Mouse (Mus musculus): ENCODE measurements around the gene AC161166.1. TPM values are rescaled to one million over a fixed set of nuclear protein-coding genes. Genes with fewer than 3 reads are reported as not detected.
"Not testable (repeated sequence)": the region's sequence is repeated elsewhere in the genome, so short reads cannot be mapped to it uniquely, and the experiment has no call there.

The AC161166.1 gene
- polyA plus RNA-seq, 1 experiment from 2014 or later = 0.72 TPM

- H3K27me3 ChIP-seq; H3K36me3 ChIP-seq; H3K27ac ChIP-seq (replicated peaks); H3K9ac ChIP-seq; H3K4me3 ChIP-seq (replicated peaks); ATAC-seq (ENCODE audit: insufficient number of reproducible peaks, low FRiP score, low TSS enrichment, low read depth); H3K9me3 ChIP-seq (replicated peaks): not testable (repeated sequence)
- Histone ChIP-seq H3K4me2 (replicated peaks) (peak overlapping the region; percentile 94; the same call in 1 of the 2 replicates), H3K4me1 (peaks cover 20% of the 10 kb centered on the region)
- 50% methylated on average over 6 of the region's 6 CpGs for WGBS
Observed at GRCm38 (mm10) chr7:24483291-24483690, 29.0 kb downstream of the AC161166.1 start.

GRCm38 (mm10) chr7:24482208-24483020 lies 29.8 kb downstream of the AC161166.1 start:
- Histone ChIP-seq H3K9ac (peak overlapping the region; percentile 26; the same call in 1 of the 2 replicates), H3K27ac (replicated peaks) (no peak overlapping the region), H3K4me3 (replicated peaks) (peak overlapping the region; percentile 67), H3K4me1 (peaks cover 20% of the 10 kb centered on the region), H3K9me3 (replicated peaks) (no peaks in the 10 kb centered on the region), H3K36me3 (no peaks in the 10 kb centered on the region), H3K4me2 (replicated peaks) (peak overlapping the region; percentile 94), H3K27me3 (peaks cover 7% of the 10 kb centered on the region; the same call in 1 of the 2 replicates)
- WGBS = 3% methylated on average over 19 of the region's 38 CpGs
- no peak for ATAC-seq (ENCODE audit: insufficient number of reproducible peaks, low FRiP score, low TSS enrichment, low read depth)

GRCm38 (mm10) chr7:24481474-24482207 lies 30.6 kb downstream of the AC161166.1 start, which contains the start of gene Cadm4:
Gene Cadm4 (plus strand): TSS chr7:24482023.
- peaks cover 7% of the 10 kb centered on the region; the same call in 1 of the 2 replicates for H3K27me3 ChIP-seq
- ATAC-seq (ENCODE audit: insufficient number of reproducible peaks, low FRiP score, low TSS enrichment, low read depth) = peak; percentile 84

GRCm38 (mm10) chr7:24480986-24481473 lies 31.2 kb downstream of the AC161166.1 start:
- Histone ChIP-seq H3K9ac (peak overlapping the region; percentile 29), H3K27ac (replicated peaks) (no peak overlapping the region), H3K4me1 (peaks cover 20% of the 10 kb centered on the region), H3K4me2 (replicated peaks) (peak overlapping the region; percentile 94), H3K27me3 (peaks cover 7% of the 10 kb centered on the region; the same call in 1 of the 2 replicates), H3K9me3 (replicated peaks) (no peaks in the 10 kb centered on the region), H3K4me3 (replicated peaks) (peak overlapping the region; percentile 67), H3K36me3 (no peaks in the 10 kb centered on the region)
- ATAC-seq (ENCODE audit: insufficient number of reproducible peaks, low FRiP score, low TSS enrichment, low read depth) = no peak
- 10% methylated on average over 14 of the region's 14 CpGs for WGBS

More at GRCm38 (mm10) chr7:24481474-24482207, 30.6 kb downstream of the AC161166.1 start, which contains the start of gene Cadm4:
- Histone ChIP-seq H3K4me1 (peaks cover 20% of the 10 kb centered on the region), H3K9ac (peak within 1 kb of the TSS; percentile 29), H3K9me3 (replicated peaks) (no peaks in the 10 kb centered on the region), H3K4me3 (replicated peaks) (peak within 1 kb of the TSS; percentile 67), H3K36me3 (no peaks in the 10 kb centered on the region), H3K27ac (replicated peaks) (no peak within 1 kb of the TSS), H3K4me2 (replicated peaks) (peak within 1 kb of the TSS; percentile 94)
- WGBS = under 1% methylated on average over 64 of the region's 83 CpGs

GRCm38 (mm10) chr7:24480121-24480941 lies 31.9 kb downstream of the AC161166.1 start:
- Histone ChIP-seq H3K4me3 (replicated peaks) (no peak overlapping the region), H3K36me3 (no peaks in the 10 kb centered on the region), H3K9ac (no peak overlapping the region), H3K9me3 (replicated peaks) (no peaks in the 10 kb centered on the region), H3K4me2 (replicated peaks) (peak overlapping the region; percentile 94; the same call in 1 of the 2 replicates), H3K27me3 (peaks cover 7% of the 10 kb centered on the region; the same call in 1 of the 2 replicates), H3K4me1 (peaks cover 20% of the 10 kb centered on the region), H3K27ac (replicated peaks) (no peak overlapping the region)
- ATAC-seq (ENCODE audit: insufficient number of reproducible peaks, low FRiP score, low TSS enrichment, low read depth) = no peak
- WGBS = 45% methylated on average over 18 of the region's 18 CpGs

- Histone ChIP-seq H3K27me3 (peaks cover 7% of the 10 kb centered on the region; the same call in 1 of the 2 replicates), H3K4me1 (peaks cover 27% of the 10 kb centered on the region), H3K36me3 (no peaks in the 10 kb centered on the region), H3K27ac (replicated peaks) (no peak overlapping the region), H3K4me2 (replicated peaks) (no peak overlapping the region), H3K9me3 (replicated peaks) (no peaks in the 10 kb centered on the region), H3K4me3 (replicated peaks) (no peak overlapping the region), H3K9ac (no peak overlapping the region)
- 81% methylated on average over 2 of the region's 2 CpGs for WGBS
- ATAC-seq (ENCODE audit: insufficient number of reproducible peaks, low FRiP score, low TSS enrichment, low read depth) = no peak
Observed at GRCm38 (mm10) chr7:24479685-24480084, 32.6 kb downstream of the AC161166.1 start.

- 82% methylated on average over 5 of the region's 5 CpGs for WGBS
- H3K4me3 ChIP-seq (replicated peaks) = no peak overlapping the region
- H3K36me3 ChIP-seq = no peaks in the 10 kb centered on the region
- peaks cover 6% of the 10 kb centered on the region; the same call in 1 of the 2 replicates for H3K27me3 ChIP-seq
- no peaks in the 10 kb centered on the region for H3K9me3 ChIP-seq (replicated peaks)
- no peak overlapping the region for H3K4me2 ChIP-seq (replicated peaks)
- H3K4me1 ChIP-seq = peaks cover 29% of the 10 kb centered on the region
- H3K27ac ChIP-seq (replicated peaks) = no peak overlapping the region
- H3K9ac ChIP-seq = no peak overlapping the region
- ATAC-seq (ENCODE audit: insufficient number of reproducible peaks, low FRiP score, low TSS enrichment, low read depth) = no peak
Observed at GRCm38 (mm10) chr7:24478911-24479310, 33.3 kb downstream of the AC161166.1 start.

GRCm38 (mm10) chr7:24476856-24477255 lies 35.4 kb downstream of the AC161166.1 start:
- Histone ChIP-seq H3K4me2 (replicated peaks) (no peak overlapping the region), H3K9me3 (replicated peaks) (no peaks in the 10 kb centered on the region), H3K4me3 (replicated peaks) (no peak overlapping the region), H3K36me3 (no peaks in the 10 kb centered on the region), H3K9ac (no peak overlapping the region), H3K27ac (replicated peaks) (no peak overlapping the region), H3K4me1 (peaks cover 19% of the 10 kb centered on the region), H3K27me3 (peaks cover 4% of the 10 kb centered on the region; the same call in 1 of the 2 replicates)
- WGBS = 83% methylated on average over 7 of the region's 7 CpGs
- ATAC-seq (ENCODE audit: insufficient number of reproducible peaks, low FRiP score, low TSS enrichment, low read depth) = no peak

- Histone ChIP-seq H3K4me1 (peaks cover 16% of the 10 kb centered on the region), H3K27me3 (peaks cover 4% of the 10 kb centered on the region; the same call in 1 of the 2 replicates), H3K4me3 (replicated peaks) (no peak overlapping the region), H3K9me3 (replicated peaks) (no peaks in the 10 kb centered on the region), H3K4me2 (replicated peaks) (no peak overlapping the region), H3K36me3 (no peaks in the 10 kb centered on the region), H3K27ac (replicated peaks) (no peak overlapping the region), H3K9ac (no peak overlapping the region)
- 75% methylated on average over 8 of the region's 8 CpGs for whole genome bisulfite sequencing
- ATAC-seq (ENCODE audit: insufficient number of reproducible peaks, low FRiP score, low TSS enrichment, low read depth) = no peak
Observed at GRCm38 (mm10) chr7:24476338-24476737, 35.9 kb downstream of the AC161166.1 start.

- no peak; the same call in 1 of the 2 replicates for ATAC-seq (ENCODE audit: insufficient number of reproducible peaks, low FRiP score, low TSS enrichment, low read depth)
- WGBS = 20% methylated on average over 21 of the region's 21 CpGs
- Histone ChIP-seq H3K36me3 (no peaks in the 10 kb centered on the region), H3K9me3 (replicated peaks) (no peaks in the 10 kb centered on the region), H3K4me1 (peaks cover 10% of the 10 kb centered on the region), H3K27me3 (no peaks in the 10 kb centered on the region), H3K9ac (no peak overlapping the region), H3K4me3 (replicated peaks) (peak overlapping the region; percentile 4; the same call in 1 of the 2 replicates), H3K27ac (replicated peaks) (peak overlapping the region; percentile 60), H3K4me2 (replicated peaks) (peak overlapping the region; percentile 35)
Observed at GRCm38 (mm10) chr7:24474811-24475506, 37.3 kb downstream of the AC161166.1 start.

All from embryonic facial prominence, embryonic 15.5 days (tissue).